Mouse (Mus musculus): ENCODE results near the gene Zfyve1. TPM values are rescaled to one million over a fixed set of nuclear protein-coding genes. Genes with fewer than 3 reads are reported as not detected.

Zfyve1 gene
- total and polyA plus RNA-seq, 3 experiments, result 8.0 to 8.3 TPM; not detected in 1

DNA sequence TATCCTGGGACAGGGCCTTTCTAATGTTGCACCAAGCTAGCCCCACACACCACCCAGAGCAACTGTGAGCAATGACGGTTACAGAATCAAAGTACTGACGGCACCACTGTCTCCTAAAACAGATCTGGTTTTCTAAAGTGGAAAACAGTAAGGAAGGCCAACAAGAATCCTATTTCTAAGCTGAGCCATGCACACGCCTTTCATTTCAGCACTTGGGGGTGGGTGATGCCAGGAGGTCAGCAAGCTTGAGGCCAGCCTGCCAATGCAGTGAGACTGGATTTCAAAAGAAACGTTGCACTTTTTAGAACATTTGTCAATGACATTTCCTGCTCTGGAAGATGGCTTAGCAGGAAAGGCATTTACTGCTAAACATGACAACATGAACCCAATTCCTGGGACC is 43.2 kb downstream of the Zfyve1 start:
- TF ChIP-seq NRF1 (IDR thresholded peaks at IDR 0.05; ENCODE audit: insufficient read depth, low read depth, low read length, poor library complexity, severe bottlenecking), result no peak
- TF ChIP-seq MYC (IDR thresholded peaks at IDR 0.05; ENCODE audit: low read depth, low read length), result no peak
- Histone ChIP-seq H3K9me3 (replicated peaks; ENCODE audit: insufficient read depth, low read length) (no peaks in the 10 kb centered on the region), H3K36me3 (ENCODE audit: control insufficient read depth in 1 of 2, insufficient read depth in 2 of 2, low read length in 2 of 2) (no peaks in the 10 kb centered on the region; a peak in 1 of 4 replicates), H3K27me3 (ENCODE audit: control insufficient read depth in 1 of 2, insufficient read depth in 2 of 2, low read length in 2 of 2) (no peaks in the 10 kb centered on the region), H3K9ac (ENCODE audit: control insufficient read depth, low read depth, low read length, poor library complexity, severe bottlenecking) (no peak overlapping the region), H3K79me2 (ENCODE audit: control insufficient read depth, insufficient read depth, low read length, poor library complexity) (no peaks in the 10 kb centered on the region), H3K4me3 (ENCODE audit: control insufficient read depth in 1 of 2, insufficient read depth in 1 of 2, low read depth in 2 of 2, low read length in 2 of 2) (no peak overlapping the region), H3K27ac (ENCODE audit: control insufficient read depth, low read depth, low read length) (no peak overlapping the region), H3K4me1 (ENCODE audit: control insufficient read depth in 1 of 2, insufficient read depth in 2 of 2, low read length in 2 of 2) (no peaks in the 10 kb centered on the region)
- DNase-seq (ENCODE audit: low read depth, low spot score), result no peak

DNA sequence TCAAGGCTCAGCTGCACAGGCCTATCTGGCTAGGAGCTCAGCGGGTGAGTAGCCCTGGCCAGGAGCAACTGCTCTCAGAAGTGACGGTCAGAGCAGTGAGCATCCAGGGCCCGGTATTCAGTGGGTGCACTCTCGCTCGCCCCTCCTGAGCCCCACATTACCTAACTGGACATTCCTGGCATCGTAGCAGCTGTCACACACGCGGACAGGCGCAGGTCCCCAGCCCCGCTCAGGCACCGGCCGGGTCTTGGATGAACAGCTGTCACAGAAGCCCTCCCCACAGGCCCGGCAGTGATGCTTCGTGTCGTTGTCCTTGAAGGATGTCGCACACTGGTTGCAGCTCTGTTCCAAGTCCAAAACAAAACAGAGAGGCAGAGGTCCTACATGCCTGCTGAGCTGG is 45.7 kb downstream of the Zfyve1 start:
- Histone ChIP-seq H3K9ac (ENCODE audit: control insufficient read depth, low read depth, low read length, poor library complexity, severe bottlenecking) (no peak overlapping the region), H3K79me2 (ENCODE audit: control insufficient read depth, insufficient read depth, low read length, poor library complexity) (no peaks in the 10 kb centered on the region), H3K4me3 (ENCODE audit: control insufficient read depth in 1 of 2, insufficient read depth in 1 of 2, low read depth in 2 of 2, low read length in 2 of 2) (no peak overlapping the region), H3K36me3 (ENCODE audit: control insufficient read depth in 1 of 2, insufficient read depth in 2 of 2, low read length in 2 of 2) (no peaks in the 10 kb centered on the region; a peak in 1 of 4 replicates), H3K9me3 (replicated peaks; ENCODE audit: insufficient read depth, low read length) (no peaks in the 10 kb centered on the region), H3K27ac (ENCODE audit: control insufficient read depth, low read depth, low read length) (no peak overlapping the region), H3K27me3 (ENCODE audit: control insufficient read depth in 1 of 2, insufficient read depth in 2 of 2, low read length in 2 of 2) (no peaks in the 10 kb centered on the region), H3K4me1 (ENCODE audit: control insufficient read depth in 1 of 2, insufficient read depth in 2 of 2, low read length in 2 of 2) (no peaks in the 10 kb centered on the region)
- TF ChIP-seq ZKSCAN1 (IDR thresholded peaks at IDR 0.05; ENCODE audit: low read depth, low read length) (no peak), MXI1 (IDR thresholded peaks at IDR 0.05; ENCODE audit: low read depth, low read length) (no peak), MYC (IDR thresholded peaks at IDR 0.05; ENCODE audit: low read depth, low read length) (no peak), MYB (IDR thresholded peaks at IDR 0.05; ENCODE audit: low read depth, low read length) (no peak), MAZ (IDR thresholded peaks at IDR 0.05; ENCODE audit: low read depth, low read length) (no peak), POLR2AphosphoS2 (IDR thresholded peaks at IDR 0.05; ENCODE audit: low read length) (no peak), GABPA (IDR thresholded peaks at IDR 0.05; ENCODE audit: low read depth, low read length) (no peak), JUND (IDR thresholded peaks at IDR 0.05; ENCODE audit: low read depth, low read length) (no peak), USF2 (IDR thresholded peaks at IDR 0.05; ENCODE audit: borderline replicate concordance in 1 of 2, insufficient read depth in 1 of 2, low read depth in 1 of 2, low read length in 2 of 2) (no peak), GATA1 (IDR thresholded peaks at IDR 0.05; ENCODE audit: low read depth, low read length) (no peak), SIN3A (IDR thresholded peaks at IDR 0.05; ENCODE audit: low read length) (no peak), HCFC1 (IDR thresholded peaks at IDR 0.05; ENCODE audit: low read depth, low read length) (no peak), CHD2 (IDR thresholded peaks at IDR 0.05; ENCODE audit: low read length) (no peak), TCF12 (IDR thresholded peaks at IDR 0.05; ENCODE audit: low read depth, low read length) (no peak), ELF1 (IDR thresholded peaks at IDR 0.05; ENCODE audit: low read depth, low read length) (no peak), RCOR1 (IDR thresholded peaks at IDR 0.05; ENCODE audit: low read depth, low read length) (no peak)
- no peak for DNase-seq (ENCODE audit: low read depth, low spot score)
